Mouse (Mus musculus) spleen, postnatal 10 days (tissue): Measurements from ENCODE around the gene 4930544G11Rik.

Experiments
- DNase-seq, 2 experiments: peaks; one replicate each; pipeline ENCODE4 v3.0.0; 2021 to 2022; ENCODE audit warnings: low spot score in 2 of 2

The 4930544G11Rik gene

GRCm38 (mm10) chr6:65952309-65952708, at the start of gene 4930544G11Rik:
Gene 4930544G11Rik, plus strand, starts transcription at chr6:65952609.
- DNase-seq, result no peak

GRCm38 (mm10) chr6:65906657-65907182, 45.7 kb upstream of the 4930544G11Rik start:
- DNase-seq, result no peak

GRCm38 (mm10) chr6:65915421-65915820, 37.0 kb upstream of the 4930544G11Rik start:
- DNase-seq, result no peak

- no peak for DNase-seq
Observed at GRCm38 (mm10) chr6:65921703-65922102, 30.7 kb upstream of the 4930544G11Rik start.

- no peak for DNase-seq
Observed at GRCm38 (mm10) chr6:65923501-65924084, 28.8 kb upstream of the 4930544G11Rik start.

GRCm38 (mm10) chr6:65925737-65926333, 26.6 kb upstream of the 4930544G11Rik start:
- no peak for DNase-seq

- DNase-seq, result no peak
Observed at GRCm38 (mm10) chr6:65930523-65930922, 21.9 kb upstream of the 4930544G11Rik start.

GRCm38 (mm10) chr6:65932776-65933175, 19.6 kb upstream of the 4930544G11Rik start:
- no peak for DNase-seq

- DNase-seq, result no peak
Observed at GRCm38 (mm10) chr6:65933177-65933576, 19.2 kb upstream of the 4930544G11Rik start.

GRCm38 (mm10) chr6:65935566-65936281, 16.7 kb upstream of the 4930544G11Rik start:
- no peak for DNase-seq

GRCm38 (mm10) chr6:65950492-65950891, 1.9 kb upstream of the 4930544G11Rik start:
- no peak for DNase-seq

GRCm38 (mm10) chr6:65969386-65970111, 17.1 kb downstream of the 4930544G11Rik start:
- no peak for DNase-seq

GRCm38 (mm10) chr6:65970410-65970809, 18.0 kb downstream of the 4930544G11Rik start:
- DNase-seq, result no peak

GRCm38 (mm10) chr6:65992081-65992480, 39.7 kb downstream of the 4930544G11Rik start:
- DNase-seq, result no peak

GRCm38 (mm10) chr6:65998343-65998742, 45.9 kb downstream of the 4930544G11Rik start:
- DNase-seq, result no peak
